Mouse (Mus musculus): ENCODE data around the gene Ppp1r21. TPM values are rescaled to one million over a fixed set of nuclear protein-coding genes. Genes with fewer than 3 reads are reported as not detected.

Gene Ppp1r21
- polyA plus RNA-seq, 1 experiment = not detected

- H3K4me3 ChIP-seq (ENCODE audit: insufficient read depth, low read depth, low read length) = no peak overlapping the region
- TF ChIP-seq CTCF (IDR thresholded peaks at IDR 0.05; ENCODE audit: insufficient read depth, low read depth, low read length) = no peak
- TF ChIP-seq POLR2A (IDR thresholded peaks at IDR 0.05; ENCODE audit: insufficient read depth, low read depth, low read length) = no peak
- no peaks in the 10 kb centered on the region for H3K4me1 ChIP-seq (ENCODE audit: control insufficient read depth, insufficient read depth, low read length)
- 86% methylated on average over 20 of the region's 20 CpGs for WGBS
- no peak overlapping the region for H3K27ac ChIP-seq (ENCODE audit: insufficient read depth, low read depth, low read length)
Observed at GRCm38 (mm10) chr17:88578522-88579242, 48.8 kb downstream of the Ppp1r21 start.

- Histone ChIP-seq H3K4me1 (ENCODE audit: control insufficient read depth, insufficient read depth, low read length) (no peaks in the 10 kb centered on the region), H3K4me3 (ENCODE audit: insufficient read depth, low read depth, low read length) (no peak overlapping the region), H3K27ac (ENCODE audit: insufficient read depth, low read depth, low read length) (no peak overlapping the region)
- TF ChIP-seq POLR2A (IDR thresholded peaks at IDR 0.05; ENCODE audit: insufficient read depth, low read depth, low read length) = no peak
- TF ChIP-seq CTCF (IDR thresholded peaks at IDR 0.05; ENCODE audit: insufficient read depth, low read depth, low read length) = no peak
- WGBS = 86% methylated on average over 6 of the region's 6 CpGs
Observed at GRCm38 (mm10) chr17:88580556-88580955, 50.6 kb downstream of the Ppp1r21 start.

GRCm38 (mm10) chr17:88581511-88582021 is 51.6 kb downstream of the Ppp1r21 start:
- no peak overlapping the region for H3K27ac ChIP-seq (ENCODE audit: insufficient read depth, low read depth, low read length)
- TF ChIP-seq POLR2A (IDR thresholded peaks at IDR 0.05; ENCODE audit: insufficient read depth, low read depth, low read length) (no peak), CTCF (IDR thresholded peaks at IDR 0.05; ENCODE audit: insufficient read depth, low read depth, low read length) (no peak)
- 72% methylated on average over 6 of the region's 6 CpGs for WGBS
- no peaks in the 10 kb centered on the region for H3K4me1 ChIP-seq (ENCODE audit: control insufficient read depth, insufficient read depth, low read length)
- H3K4me3 ChIP-seq (ENCODE audit: insufficient read depth, low read depth, low read length) = no peak overlapping the region

- H3K27ac ChIP-seq (ENCODE audit: insufficient read depth, low read depth, low read length) = no peak overlapping the region
- TF ChIP-seq POLR2A (IDR thresholded peaks at IDR 0.05; ENCODE audit: insufficient read depth, low read depth, low read length) = no peak
- no peak for TF ChIP-seq CTCF (IDR thresholded peaks at IDR 0.05; ENCODE audit: insufficient read depth, low read depth, low read length)
- 91% methylated on average over 11 of the region's 11 CpGs for WGBS
- no peaks in the 10 kb centered on the region for H3K4me1 ChIP-seq (ENCODE audit: control insufficient read depth, insufficient read depth, low read length)
- H3K4me3 ChIP-seq (ENCODE audit: insufficient read depth, low read depth, low read length) = no peak overlapping the region
Observed at GRCm38 (mm10) chr17:88582999-88583398, 53.1 kb downstream of the Ppp1r21 start.

GRCm38 (mm10) chr17:88583411-88583810 is 53.5 kb downstream of the Ppp1r21 start:
- WGBS = 78% methylated on average over 8 of the region's 8 CpGs
- TF ChIP-seq POLR2A (IDR thresholded peaks at IDR 0.05; ENCODE audit: insufficient read depth, low read depth, low read length) = no peak
- no peak for TF ChIP-seq CTCF (IDR thresholded peaks at IDR 0.05; ENCODE audit: insufficient read depth, low read depth, low read length)

GRCm38 (mm10) chr17:88587371-88587770 is 57.5 kb downstream of the Ppp1r21 start:
- TF ChIP-seq CTCF (IDR thresholded peaks at IDR 0.05; ENCODE audit: insufficient read depth, low read depth, low read length) (no peak), POLR2A (IDR thresholded peaks at IDR 0.05; ENCODE audit: insufficient read depth, low read depth, low read length) (no peak)
- no peak overlapping the region for H3K4me3 ChIP-seq (ENCODE audit: insufficient read depth, low read depth, low read length)
- 87% methylated on average over 15 of the region's 15 CpGs for WGBS
- no peak overlapping the region for H3K27ac ChIP-seq (ENCODE audit: insufficient read depth, low read depth, low read length)
- H3K4me1 ChIP-seq (ENCODE audit: control insufficient read depth, insufficient read depth, low read length) = no peaks in the 10 kb centered on the region

More at GRCm38 (mm10) chr17:88583411-88583810, 53.5 kb downstream of the Ppp1r21 start:
- H3K4me3 ChIP-seq (ENCODE audit: insufficient read depth, low read depth, low read length) = no peak overlapping the region
- no peak overlapping the region for H3K27ac ChIP-seq (ENCODE audit: insufficient read depth, low read depth, low read length)
- H3K4me1 ChIP-seq (ENCODE audit: control insufficient read depth, insufficient read depth, low read length) = no peaks in the 10 kb centered on the region

- no peak overlapping the region for H3K27ac ChIP-seq (ENCODE audit: insufficient read depth, low read depth, low read length)
- H3K4me3 ChIP-seq (ENCODE audit: insufficient read depth, low read depth, low read length) = no peak overlapping the region
- TF ChIP-seq CTCF (IDR thresholded peaks at IDR 0.05; ENCODE audit: insufficient read depth, low read depth, low read length) (no peak), POLR2A (IDR thresholded peaks at IDR 0.05; ENCODE audit: insufficient read depth, low read depth, low read length) (no peak)
- H3K4me1 ChIP-seq (ENCODE audit: control insufficient read depth, insufficient read depth, low read length) = no peaks in the 10 kb centered on the region
- WGBS = 97% methylated on average over 8 of the region's 8 CpGs
Observed at GRCm38 (mm10) chr17:88588228-88588627, 58.3 kb downstream of the Ppp1r21 start.

GRCm38 (mm10) chr17:88590251-88590650 is 60.3 kb downstream of the Ppp1r21 start:
- TF ChIP-seq POLR2A (IDR thresholded peaks at IDR 0.05; ENCODE audit: insufficient read depth, low read depth, low read length) (no peak), CTCF (IDR thresholded peaks at IDR 0.05; ENCODE audit: insufficient read depth, low read depth, low read length) (no peak)
- Histone ChIP-seq H3K27ac (ENCODE audit: insufficient read depth, low read depth, low read length) (no peak overlapping the region), H3K4me1 (ENCODE audit: control insufficient read depth, insufficient read depth, low read length) (no peaks in the 10 kb centered on the region), H3K4me3 (ENCODE audit: insufficient read depth, low read depth, low read length) (no peak overlapping the region)
- WGBS = 61% methylated on average over 6 of the region's 6 CpGs

GRCm38 (mm10) chr17:88595071-88595470 is 65.2 kb downstream of the Ppp1r21 start:
- H3K4me3 ChIP-seq (ENCODE audit: insufficient read depth, low read depth, low read length) = no peak overlapping the region
- no peak for TF ChIP-seq POLR2A (IDR thresholded peaks at IDR 0.05; ENCODE audit: insufficient read depth, low read depth, low read length)
- no peak for TF ChIP-seq CTCF (IDR thresholded peaks at IDR 0.05; ENCODE audit: insufficient read depth, low read depth, low read length)
- WGBS = 94% methylated on average over 4 of the region's 4 CpGs
- no peak overlapping the region for H3K27ac ChIP-seq (ENCODE audit: insufficient read depth, low read depth, low read length)
- peaks cover 9% of the 10 kb centered on the region for H3K4me1 ChIP-seq (ENCODE audit: control insufficient read depth, insufficient read depth, low read length)
